Mouse (Mus musculus): ENCODE measurements at regions not wholly inside any gene's neighbourhood (a gene's known extent, or its start where the extent isn't known, plus 50 kb on each side); places are given as distances from the start of the nearest gene placed in this dataset.

DNA sequence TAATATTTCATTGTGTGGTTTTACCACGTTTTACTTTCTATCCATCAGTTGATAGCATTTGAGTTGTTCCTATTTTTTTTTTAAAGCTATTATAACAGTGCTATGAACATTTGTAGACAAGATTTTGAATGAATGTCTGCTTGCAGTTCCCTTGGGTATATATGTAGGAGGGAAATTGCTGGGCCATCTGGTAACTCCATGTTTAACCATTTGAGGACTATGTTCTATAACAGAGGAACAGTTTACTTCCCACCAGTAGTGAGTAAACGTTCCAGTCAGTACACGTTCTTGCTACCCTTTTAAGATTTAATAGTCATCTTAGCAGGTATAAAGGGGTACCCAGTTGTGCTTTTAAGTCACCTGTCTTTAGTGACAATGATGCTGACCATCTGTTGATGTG is 213.2 kb downstream of the Icos start:
- TF ChIP-seq CTCF (IDR thresholded peaks at IDR 0.05), result no peak
- no peak overlapping the region for H3K9ac ChIP-seq (replicated peaks; ENCODE audit: low read length, poor library complexity, severe bottlenecking)
- no peaks in the 10 kb centered on the region for H3K27me3 ChIP-seq (ENCODE audit: insufficient read depth, low read length)
- DNase-seq (ENCODE audit: low spot score), result no peak
- no peak overlapping the region for H3K4me2 ChIP-seq (ENCODE audit: low read depth, low read length, poor library complexity, severe bottlenecking)
- H3K4me1 ChIP-seq (ENCODE audit: insufficient read depth, low read length), result no peaks in the 10 kb centered on the region
- ATAC-seq (ENCODE audit: low FRiP score), result no peak
- 88% methylated on average over 3 of the region's 3 CpGs for WGBS
- no peaks in the 10 kb centered on the region for H3K9me3 ChIP-seq (ENCODE audit: low read length)
- H3K36me3 ChIP-seq (ENCODE audit: insufficient read depth, low read length), result no peaks in the 10 kb centered on the region
- H3K27ac ChIP-seq (ENCODE audit: low read depth, low read length), result no peak overlapping the region
- no peak overlapping the region for H3K4me3 ChIP-seq (ENCODE audit: low read depth, low read length)

DNA sequence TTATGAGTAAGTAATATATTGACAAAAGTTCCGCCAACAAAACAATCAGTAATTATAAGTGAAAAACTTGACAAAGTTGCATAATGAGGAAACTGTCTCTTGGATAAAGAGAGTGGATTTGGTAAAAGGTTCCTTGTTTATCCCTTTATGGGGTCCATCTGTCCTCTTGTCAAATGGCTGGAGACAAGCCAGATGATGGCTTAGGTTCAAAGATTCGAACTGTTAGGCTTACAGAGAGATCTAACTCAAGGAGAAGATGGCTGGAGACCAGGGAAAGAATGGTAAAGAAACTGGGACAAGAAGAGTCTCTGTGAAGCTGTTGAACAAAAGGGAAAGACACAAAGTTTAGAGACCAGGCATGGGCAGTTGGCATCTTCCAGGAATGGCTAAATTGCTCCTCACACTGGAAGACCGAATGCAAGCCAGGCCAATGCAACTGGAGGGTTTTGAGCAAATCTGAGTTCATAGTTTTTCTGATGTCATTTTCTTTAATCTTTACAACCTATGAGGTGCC is 220.9 kb downstream of the Icos start:
- H3K36me3 ChIP-seq (ENCODE audit: insufficient read depth, low read length), result no peaks in the 10 kb centered on the region
- no peaks in the 10 kb centered on the region for H3K4me1 ChIP-seq (ENCODE audit: insufficient read depth, low read length)
- H3K4me2 ChIP-seq (ENCODE audit: low read depth, low read length, poor library complexity, severe bottlenecking), result no peak overlapping the region
- 76% methylated on average over 3 of the region's 3 CpGs for WGBS
- no peak overlapping the region for H3K27ac ChIP-seq (ENCODE audit: low read depth, low read length)
- no peak overlapping the region for H3K9ac ChIP-seq (replicated peaks; ENCODE audit: low read length, poor library complexity, severe bottlenecking)
- DNase-seq (ENCODE audit: low spot score) (peak; percentile 76), ATAC-seq (ENCODE audit: low FRiP score) (no peak)
- no peak for TF ChIP-seq CTCF (IDR thresholded peaks at IDR 0.05)
- no peak overlapping the region for H3K4me3 ChIP-seq (ENCODE audit: low read depth, low read length)
- H3K9me3 ChIP-seq (ENCODE audit: low read length), result no peaks in the 10 kb centered on the region
- H3K27me3 ChIP-seq (ENCODE audit: insufficient read depth, low read length), result no peaks in the 10 kb centered on the region

DNA sequence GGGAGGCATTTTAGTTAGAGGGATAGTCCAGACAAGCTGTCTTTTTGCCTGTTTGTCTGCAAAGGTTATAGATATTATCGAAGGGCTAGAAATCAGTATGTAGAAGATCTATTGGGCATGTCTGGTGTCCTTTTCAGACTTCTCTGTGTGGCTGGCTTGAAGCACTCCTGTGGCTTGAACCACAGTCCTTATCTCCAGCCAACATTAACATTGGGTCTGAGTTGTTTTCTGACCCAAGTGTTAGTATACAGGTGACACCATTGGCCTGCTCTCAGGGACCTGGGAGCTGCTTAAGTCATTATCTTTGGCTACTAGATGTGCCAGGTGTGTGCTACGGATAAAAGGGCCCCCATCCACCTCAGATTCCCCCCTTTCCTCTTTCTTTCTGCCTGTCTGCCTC is 223.3 kb downstream of the Icos start:
- DNase-seq (ENCODE audit: low spot score), result no peak
- no peaks in the 10 kb centered on the region for H3K4me1 ChIP-seq (ENCODE audit: insufficient read depth, low read length)
- H3K9me3 ChIP-seq (ENCODE audit: low read length), result no peaks in the 10 kb centered on the region
- no peaks in the 10 kb centered on the region for H3K27me3 ChIP-seq (ENCODE audit: insufficient read depth, low read length)
- no peak overlapping the region for H3K4me2 ChIP-seq (ENCODE audit: low read depth, low read length, poor library complexity, severe bottlenecking)
- ATAC-seq (ENCODE audit: low FRiP score), result no peak
- no peak for TF ChIP-seq CTCF (IDR thresholded peaks at IDR 0.05)
- H3K36me3 ChIP-seq (ENCODE audit: insufficient read depth, low read length), result no peaks in the 10 kb centered on the region
- no peak overlapping the region for H3K27ac ChIP-seq (ENCODE audit: low read depth, low read length)
- H3K4me3 ChIP-seq (ENCODE audit: low read depth, low read length), result no peak overlapping the region
- no peak overlapping the region for H3K9ac ChIP-seq (replicated peaks; ENCODE audit: low read length, poor library complexity, severe bottlenecking)
- 92% methylated on average over 2 of the region's 2 CpGs for WGBS

DNA sequence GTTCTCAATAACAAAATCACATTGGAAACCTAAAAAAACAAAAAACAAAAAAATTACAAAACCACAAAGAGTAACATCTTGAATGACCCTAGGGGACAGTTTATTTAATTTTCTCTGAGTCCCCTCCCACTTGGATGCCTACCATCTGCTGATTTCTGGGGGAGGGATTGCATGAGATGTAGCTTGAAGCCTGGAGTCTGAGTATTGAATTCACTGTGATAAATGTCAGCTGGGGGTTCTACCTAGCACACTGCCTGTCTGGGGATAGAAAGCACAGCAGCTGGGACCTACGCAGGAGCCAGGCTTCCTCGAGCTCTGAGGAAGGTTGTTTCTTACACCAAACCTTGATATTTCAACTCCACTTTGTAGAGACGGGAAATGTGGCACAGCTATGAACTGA is 224.4 kb downstream of the Icos start:
- no peak overlapping the region for H3K4me3 ChIP-seq (ENCODE audit: low read depth, low read length)
- H3K9me3 ChIP-seq (ENCODE audit: low read length), result no peaks in the 10 kb centered on the region
- no peak overlapping the region for H3K27ac ChIP-seq (ENCODE audit: low read depth, low read length)
- no peaks in the 10 kb centered on the region for H3K27me3 ChIP-seq (ENCODE audit: insufficient read depth, low read length)
- H3K4me1 ChIP-seq (ENCODE audit: insufficient read depth, low read length), result no peaks in the 10 kb centered on the region
- no peaks in the 10 kb centered on the region for H3K36me3 ChIP-seq (ENCODE audit: insufficient read depth, low read length)
- no peak overlapping the region for H3K4me2 ChIP-seq (ENCODE audit: low read depth, low read length, poor library complexity, severe bottlenecking)
- DNase-seq (ENCODE audit: low spot score), result no peak
- no peak overlapping the region for H3K9ac ChIP-seq (replicated peaks; ENCODE audit: low read length, poor library complexity, severe bottlenecking)
- ATAC-seq (ENCODE audit: low FRiP score), result no peak
- TF ChIP-seq CTCF (IDR thresholded peaks at IDR 0.05), result no peak
- WGBS, result 83% methylated on average over 3 of the region's 3 CpGs

DNA sequence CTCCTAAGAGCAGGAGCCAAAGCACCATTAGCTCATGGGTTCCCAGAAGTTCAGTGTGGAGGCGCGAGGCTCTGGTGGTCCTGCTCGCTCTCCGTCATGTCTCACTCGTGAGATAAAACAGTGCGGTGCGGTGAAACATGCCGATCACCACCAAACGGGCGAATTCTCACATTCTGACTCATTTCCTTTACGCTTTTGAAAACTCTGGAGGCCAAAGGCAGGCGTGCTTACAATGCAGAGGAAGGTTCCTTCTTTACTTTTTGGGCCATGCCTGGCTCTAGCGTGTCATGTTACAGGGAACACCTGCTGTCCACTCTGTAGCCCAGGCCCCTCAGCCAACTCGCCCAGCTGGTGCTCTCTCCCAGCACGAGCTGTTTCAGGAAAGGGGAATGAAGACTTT is 225.4 kb downstream of the Icos start:
- ATAC-seq (ENCODE audit: low FRiP score) (no peak), DNase-seq (ENCODE audit: low spot score) (peak; percentile 42)
- Histone ChIP-seq H3K4me3 (ENCODE audit: low read depth, low read length) (no peak overlapping the region), H3K36me3 (ENCODE audit: insufficient read depth, low read length) (no peaks in the 10 kb centered on the region), H3K9me3 (ENCODE audit: low read length) (no peaks in the 10 kb centered on the region), H3K9ac (replicated peaks; ENCODE audit: low read length, poor library complexity, severe bottlenecking) (no peak overlapping the region), H3K27ac (ENCODE audit: low read depth, low read length) (no peak overlapping the region), H3K4me1 (ENCODE audit: insufficient read depth, low read length) (no peaks in the 10 kb centered on the region), H3K27me3 (ENCODE audit: insufficient read depth, low read length) (no peaks in the 10 kb centered on the region), H3K4me2 (ENCODE audit: low read depth, low read length, poor library complexity, severe bottlenecking) (no peak overlapping the region)
- TF ChIP-seq CTCF (IDR thresholded peaks at IDR 0.05), result no peak
- WGBS, result 43% methylated on average over 15 of the region's 15 CpGs

DNA sequence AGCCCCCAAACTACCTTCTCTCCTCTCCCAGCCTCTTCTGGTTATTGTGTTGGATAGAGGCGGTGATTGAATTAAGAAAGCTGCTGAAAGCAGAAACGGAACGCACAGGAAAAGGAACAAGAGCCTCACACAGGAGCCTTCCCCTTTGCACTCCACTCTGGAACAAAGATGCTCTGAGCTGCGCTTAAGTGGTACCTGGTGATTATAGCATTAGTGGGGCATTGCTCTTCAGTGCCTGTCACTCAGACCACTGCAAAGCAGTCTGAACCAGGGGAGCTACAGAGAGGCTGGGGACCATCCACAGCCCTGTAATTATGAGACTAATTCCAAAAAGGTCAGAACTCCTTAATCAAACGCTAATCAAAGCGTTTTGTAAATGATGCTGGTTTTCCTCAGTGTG is 225.9 kb downstream of the Icos start:
- Histone ChIP-seq H3K9me3 (ENCODE audit: low read length) (no peaks in the 10 kb centered on the region), H3K4me1 (ENCODE audit: insufficient read depth, low read length) (no peaks in the 10 kb centered on the region), H3K36me3 (ENCODE audit: insufficient read depth, low read length) (no peaks in the 10 kb centered on the region), H3K9ac (replicated peaks; ENCODE audit: low read length, poor library complexity, severe bottlenecking) (no peak overlapping the region), H3K4me3 (ENCODE audit: low read depth, low read length) (no peak overlapping the region), H3K27me3 (ENCODE audit: insufficient read depth, low read length) (no peaks in the 10 kb centered on the region), H3K27ac (ENCODE audit: low read depth, low read length) (no peak overlapping the region), H3K4me2 (ENCODE audit: low read depth, low read length, poor library complexity, severe bottlenecking) (no peak overlapping the region)
- no peak for TF ChIP-seq CTCF (IDR thresholded peaks at IDR 0.05)
- DNase-seq (ENCODE audit: low spot score), result no peak
- WGBS, result 22% methylated on average over 6 of the region's 6 CpGs
- ATAC-seq (ENCODE audit: low FRiP score), result no peak
